Mouse (Mus musculus): ENCODE results near the gene 2210017I01Rik. TPM values are rescaled to one million over a fixed set of nuclear protein-coding genes. Genes with fewer than 3 reads are reported as not detected.

The 2210017I01Rik gene
- total RNA-seq (2021), result not detected
- long read RNA-seq, experiment 1, result 0 reads
- long read RNA-seq, experiment 2, result 0 reads

- intact Hi-C loops (cut with DNase I), result loop anchor here (10.0 kb wide), 2 partner anchors 213 to 453 kb away; no protein-coding TSS in a partner anchor
- DNase-seq (ENCODE audit: low spot score in 2 of 2), result no peak
Measured at GRCm38 (mm10) chr3:92607392-92607791, at the start of gene 2210017I01Rik. Gene 2210017I01Rik, minus strand, starts transcription at chr3:92607492.

- no peak for DNase-seq (ENCODE audit: low spot score in 2 of 2)
- intact Hi-C loops (cut with DNase I), result no loop called here
Measured at GRCm38 (mm10) chr3:92656826-92657225, 49.5 kb upstream of the 2210017I01Rik start, which contains the start of gene Lce1b. Gene Lce1b, minus strand, starts transcription at chr3:92656926.

- DNase-seq (ENCODE audit: low spot score in 2 of 2), result no peak
- intact Hi-C loops (cut with DNase I), result no loop called here
Measured at GRCm38 (mm10) chr3:92648207-92648606, 40.9 kb upstream of the 2210017I01Rik start, which contains the start of gene Lce1a1. Gene Lce1a1, minus strand, starts transcription at chr3:92648307.

DNA sequence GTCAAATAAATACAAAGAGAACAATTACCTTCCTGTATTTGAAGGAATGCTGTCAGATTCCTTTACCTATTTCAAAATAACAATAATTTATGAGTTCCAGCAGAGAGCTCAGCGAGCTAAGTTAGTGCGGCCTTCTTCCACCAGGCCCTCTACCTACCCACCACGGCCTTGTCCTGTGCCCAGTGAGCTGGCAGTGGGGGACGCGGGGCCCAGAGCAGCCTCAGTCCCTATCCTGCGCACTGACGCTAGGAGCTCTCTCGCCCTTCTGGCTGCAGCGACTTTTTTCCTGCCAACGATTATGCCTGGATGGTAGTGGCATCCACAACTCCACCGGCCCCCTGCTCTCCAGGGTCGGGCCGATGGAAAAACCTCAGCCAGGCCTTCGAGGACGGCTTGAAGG, 32.6 kb upstream of the 2210017I01Rik start:
- no peak for DNase-seq (ENCODE audit: low spot score in 2 of 2)
- intact Hi-C loops (cut with DNase I), result no loop called here

DNA sequence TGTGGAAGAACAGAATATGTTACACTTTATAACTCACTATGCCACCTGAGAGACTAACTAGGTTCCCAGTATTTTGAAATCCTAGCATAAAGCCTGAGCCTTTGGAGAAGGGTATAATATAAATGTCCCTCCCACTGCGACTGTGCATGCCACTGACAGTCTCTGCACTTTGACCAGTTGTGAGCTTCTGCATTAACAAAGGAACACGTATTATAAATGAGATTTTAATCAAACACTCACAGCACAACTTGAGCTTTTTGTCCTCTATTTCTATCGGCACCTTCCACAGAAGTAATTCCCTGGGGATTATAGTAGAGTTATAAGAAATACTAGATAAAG, 31.3 kb upstream of the 2210017I01Rik start:
- DNase-seq (ENCODE audit: low spot score in 2 of 2), result no peak
- intact Hi-C loops (cut with DNase I), result no loop called here

DNA sequence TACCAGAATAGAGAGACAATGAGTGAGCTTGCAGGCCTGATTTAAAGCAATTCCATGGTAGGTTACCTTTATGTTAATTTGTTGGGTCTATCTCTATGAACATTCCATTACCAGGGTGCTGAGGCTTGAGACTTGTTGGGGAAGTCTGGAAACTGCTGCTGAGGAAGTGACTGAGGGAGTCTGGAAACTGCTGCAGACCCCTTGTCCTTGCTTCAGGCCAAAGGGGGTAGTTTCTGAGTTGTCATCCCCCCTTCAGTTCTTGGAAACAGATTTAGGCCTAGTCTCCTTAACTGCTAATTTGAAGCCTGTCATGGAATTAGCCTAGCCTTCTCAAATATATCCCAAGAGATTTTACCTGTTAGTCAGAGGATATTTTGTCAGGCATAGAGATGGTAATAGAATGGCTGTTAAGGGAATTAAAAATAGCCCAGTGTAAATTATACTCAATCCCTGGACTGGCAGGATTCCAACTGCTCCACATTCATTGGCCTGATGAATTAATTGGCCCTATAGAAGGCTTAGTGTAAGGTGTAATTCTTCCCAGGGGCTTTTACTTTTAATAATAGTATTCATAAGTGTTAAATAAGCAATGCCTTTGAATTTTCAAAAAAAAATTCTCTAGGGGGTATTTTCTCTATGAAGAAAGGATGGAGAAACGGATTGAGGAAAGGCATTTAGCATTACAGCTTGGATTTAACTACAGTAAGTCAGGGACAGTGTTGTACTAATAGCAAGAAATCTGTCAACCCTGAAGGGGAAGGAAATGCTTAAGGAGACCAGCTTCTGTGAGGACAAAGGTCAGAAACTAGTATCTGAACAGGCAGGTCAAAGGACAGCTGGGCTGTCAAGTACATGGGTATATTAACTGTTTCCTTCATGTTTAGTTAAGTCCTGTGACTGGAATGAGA, 30.7 kb upstream of the 2210017I01Rik start:
- no peak for DNase-seq (ENCODE audit: low spot score in 2 of 2)
- intact Hi-C loops (cut with DNase I), result no loop called here

DNA sequence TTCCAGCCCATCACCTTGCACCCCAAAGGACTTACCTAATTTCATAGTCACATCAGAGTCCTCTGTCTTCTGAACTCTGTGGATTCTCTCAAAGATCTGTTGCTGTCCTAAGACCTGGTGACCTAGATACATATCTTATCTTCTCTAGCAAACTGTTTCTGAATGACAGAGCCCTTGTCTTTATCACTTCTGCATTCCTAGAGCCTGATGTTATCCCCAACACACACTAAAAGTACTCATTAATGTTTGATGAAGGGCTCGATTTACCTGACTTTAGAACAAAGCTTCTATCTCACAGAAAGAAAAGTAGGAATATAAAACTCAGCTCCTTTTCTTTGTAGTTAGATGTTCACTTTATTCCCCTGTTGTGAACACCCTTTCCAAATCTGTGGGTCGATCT, 14.3 kb upstream of the 2210017I01Rik start, which contains the start of gene Lce6a:
Lce6a (minus strand) TSS at position 101 of the 400 bp plus-strand sequence.
- DNase-seq (ENCODE audit: low spot score in 2 of 2), result no peak
- intact Hi-C loops (cut with DNase I), result no loop called here

DNA sequence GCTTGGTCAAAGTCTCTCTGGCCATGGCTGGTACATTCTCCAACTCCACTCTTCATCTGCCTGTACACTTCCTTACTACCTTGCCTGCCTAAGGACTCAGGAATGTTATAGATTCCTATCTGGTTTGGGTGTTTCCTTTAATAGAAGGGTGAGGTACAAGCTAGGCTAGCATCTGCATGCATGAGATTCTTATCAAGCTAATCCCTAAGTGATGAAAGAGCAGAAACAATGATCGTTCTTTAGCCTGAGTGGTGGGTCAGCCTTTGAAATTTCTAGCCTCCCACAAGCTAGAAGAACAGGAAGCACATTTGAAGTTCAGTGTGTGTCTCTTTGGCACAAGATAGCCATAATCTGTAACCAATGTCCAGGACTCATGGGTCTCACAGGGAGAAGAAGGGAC, 2.5 kb upstream of the 2210017I01Rik start:
- DNase-seq (ENCODE audit: low spot score in 2 of 2), result no peak
- intact Hi-C loops (cut with DNase I), result loop anchor here (10.0 kb wide), 2 partner anchors 215 to 455 kb away; no protein-coding TSS in a partner anchor

DNA sequence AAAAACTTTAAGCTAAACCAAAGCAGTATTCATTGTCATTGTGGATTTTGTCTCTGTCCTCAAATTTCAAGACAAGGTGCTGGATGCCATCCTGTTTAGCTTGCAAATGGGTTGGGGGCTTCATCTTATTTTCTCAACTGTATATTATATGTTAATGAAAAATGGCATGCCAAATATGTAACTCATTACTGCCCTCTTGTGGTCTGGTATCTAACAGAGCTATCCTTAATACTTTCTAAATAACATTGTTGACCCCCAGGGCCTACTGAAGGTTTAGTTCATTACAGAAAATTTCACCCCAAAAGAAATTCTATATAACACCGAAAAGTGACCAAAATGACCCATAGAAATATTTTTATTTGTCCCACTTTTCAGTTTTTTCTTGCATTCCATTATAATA, 5.1 kb downstream of the 2210017I01Rik start:
- intact Hi-C loops (cut with DNase I), result loop anchor here (10.0 kb wide), 2 partner anchors 207 to 447 kb away; no protein-coding TSS in a partner anchor
- DNase-seq (ENCODE audit: low spot score in 2 of 2), result no peak

DNA sequence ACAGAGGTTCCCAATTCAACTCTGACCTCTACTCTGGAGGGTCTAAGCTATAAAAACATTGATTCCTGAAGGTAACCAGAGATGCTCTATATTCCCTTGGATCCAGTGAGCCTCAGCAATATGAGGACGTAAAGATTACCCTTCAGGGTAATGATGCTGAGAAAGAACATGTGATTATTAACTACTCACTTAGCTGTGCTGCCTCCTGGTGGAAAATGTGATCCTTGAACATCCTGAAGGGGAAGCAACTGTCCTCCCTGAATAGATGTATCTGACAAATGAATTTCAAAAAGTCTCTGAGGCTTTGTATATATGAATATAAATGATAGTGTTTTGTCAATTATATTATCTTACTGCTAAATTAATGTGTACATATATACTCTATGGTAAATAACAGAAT, 6.8 kb downstream of the 2210017I01Rik start:
- intact Hi-C loops (cut with DNase I), result loop anchor here (10.0 kb wide), 2 partner anchors 206 to 446 kb away; no protein-coding TSS in a partner anchor
- DNase-seq (ENCODE audit: low spot score in 2 of 2), result no peak

DNA sequence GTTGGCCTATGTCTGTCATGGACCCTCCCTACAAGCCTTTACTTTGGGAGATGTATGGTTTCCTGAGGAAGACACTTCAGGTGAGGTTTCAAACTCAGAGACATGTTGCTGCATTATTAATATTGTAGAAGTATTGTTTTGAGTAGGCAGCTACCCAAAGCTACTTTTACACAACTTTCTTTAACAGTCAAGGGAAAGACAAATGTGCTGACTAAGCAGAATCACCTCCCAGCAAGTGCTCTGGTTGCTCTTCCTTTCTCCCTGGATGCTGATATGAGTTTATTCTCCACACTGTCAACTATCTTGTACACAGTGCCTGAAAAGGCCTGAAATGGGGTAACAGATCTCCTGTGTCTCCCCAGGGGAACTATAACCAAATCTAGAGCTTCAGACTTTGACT, 7.3 kb downstream of the 2210017I01Rik start:
- DNase-seq (ENCODE audit: low spot score in 2 of 2), result no peak
- intact Hi-C loops (cut with DNase I), result loop anchor here (10.0 kb wide), 2 partner anchors 205 to 445 kb away; no protein-coding TSS in a partner anchor

DNA sequence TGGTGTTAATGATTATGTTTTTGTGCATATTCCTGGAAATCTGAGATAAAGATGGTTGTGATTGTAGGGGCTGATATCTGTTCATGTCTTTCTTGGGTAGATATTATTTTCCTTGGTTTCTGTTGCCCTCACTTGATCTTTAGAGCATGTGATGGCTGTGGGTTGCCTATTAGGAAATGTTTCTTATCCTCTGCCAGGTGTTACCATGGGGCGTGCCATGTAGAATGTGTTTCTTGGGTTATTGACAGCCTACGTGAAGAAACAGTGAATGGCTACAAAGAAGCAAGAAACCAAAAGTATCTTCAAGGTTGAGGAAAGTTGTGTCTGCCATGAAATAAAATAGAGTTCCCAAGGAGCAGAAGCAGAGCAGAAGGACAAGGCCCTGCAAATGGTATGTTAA, 8.9 kb downstream of the 2210017I01Rik start:
- no peak for DNase-seq (ENCODE audit: low spot score in 2 of 2)
- intact Hi-C loops (cut with DNase I), result no loop called here

- intact Hi-C loops (cut with DNase I), result no loop called here
- no peak for DNase-seq (ENCODE audit: low spot score in 2 of 2)
Measured at GRCm38 (mm10) chr3:92588858-92589257, 18.4 kb downstream of the 2210017I01Rik start, which contains the start of gene Smcp. Gene Smcp, minus strand, starts transcription at chr3:92588997.

- intact Hi-C loops (cut with DNase I), result no loop called here
- DNase-seq (ENCODE audit: low spot score in 2 of 2), result no peak
Measured at GRCm38 (mm10) chr3:92587190-92587589, 20.1 kb downstream of the 2210017I01Rik start.

DNA sequence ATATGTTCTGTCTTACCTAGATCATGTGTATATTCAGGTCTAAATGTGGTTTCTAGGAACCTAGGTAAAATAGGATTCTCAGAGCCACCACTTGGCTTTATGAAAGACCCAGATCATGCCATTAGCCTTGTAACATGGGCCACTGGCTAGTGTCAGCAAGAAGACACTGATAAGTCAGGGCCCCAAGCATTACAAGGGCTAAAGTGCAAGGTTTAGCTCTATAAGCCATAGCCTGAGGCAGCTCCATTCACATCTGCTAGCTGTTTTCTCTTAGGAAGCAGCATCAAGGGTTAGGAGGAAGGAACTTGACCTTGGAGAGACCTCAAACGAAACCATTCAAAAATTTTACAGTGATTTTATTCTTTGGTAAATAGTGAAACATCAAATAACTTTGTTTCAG, 22.2 kb downstream of the 2210017I01Rik start:
- intact Hi-C loops (cut with DNase I), result no loop called here
- DNase-seq (ENCODE audit: low spot score in 2 of 2), result no peak

- no peak for DNase-seq (ENCODE audit: low spot score in 2 of 2)
- intact Hi-C loops (cut with DNase I), result no loop called here
Measured at GRCm38 (mm10) chr3:92583164-92583826, 24.0 kb downstream of the 2210017I01Rik start.

GRCm38 (mm10) chr3:92579508-92579907, 27.8 kb downstream of the 2210017I01Rik start:
- intact Hi-C loops (cut with DNase I), result no loop called here
- no peak for DNase-seq (ENCODE audit: low spot score in 2 of 2)

- no peak for DNase-seq (ENCODE audit: low spot score in 2 of 2)
- intact Hi-C loops (cut with DNase I), result no loop called here
Measured at GRCm38 (mm10) chr3:92578652-92579413, 28.5 kb downstream of the 2210017I01Rik start.

DNA sequence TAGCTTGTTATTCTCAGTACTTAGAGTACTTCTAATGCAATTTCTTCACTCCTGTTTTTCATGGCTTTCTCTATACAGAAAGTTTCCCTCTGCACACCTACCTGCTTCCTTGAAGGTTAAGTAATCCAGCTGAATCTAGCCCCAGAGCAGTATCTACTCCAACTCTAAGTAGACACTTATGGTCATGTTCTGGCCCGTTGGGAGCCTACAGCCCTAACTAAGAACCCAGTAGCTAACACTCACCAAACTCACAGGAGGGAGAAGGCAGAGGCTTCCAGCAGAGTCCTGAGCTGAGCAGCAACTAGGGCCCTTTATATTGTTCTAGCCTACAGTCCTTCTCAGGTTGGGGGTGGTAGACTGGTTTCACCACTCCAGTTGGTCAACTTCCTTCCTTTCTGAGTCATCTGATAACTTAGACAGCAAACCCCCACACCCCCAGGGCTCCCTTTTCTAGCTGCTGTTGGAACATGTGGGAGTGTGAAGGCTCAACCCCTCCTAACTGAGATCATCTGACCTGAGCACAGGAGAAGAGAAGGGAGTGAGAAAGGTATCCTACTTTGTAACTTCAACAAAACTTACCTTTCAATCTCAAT, 33.7 kb downstream of the 2210017I01Rik start, which contains the start of gene Ivl:
Ivl (minus strand) TSS at position 287 of the 593 bp plus-strand sequence.
- DNase-seq (ENCODE audit: low spot score in 2 of 2), result no peak
- intact Hi-C loops (cut with DNase I), result no loop called here

Data from left cerebral cortex, postnatal 14 days (tissue).